Mouse (Mus musculus) midbrain, embryonic 15.5 days (tissue): ENCODE results near the gene Gcsh. TPM values are rescaled to one million over a fixed set of nuclear protein-coding genes. Genes with fewer than 3 reads are reported as not detected.

Experiments
- ATAC-seq: fragments of 200-750 bp; cut with Nextera tagmentation; replicated peaks from 2 replicates; pipeline ENCODE4 v1.8.0; 2017; ENCODE audit warnings: moderate TSS enrichment
- H3K27ac ChIP-seq: fragments of 300-500 bp; sonication (generic); 2 replicates; pipeline ENCODE4 v1.5.1; 2015; ENCODE audit warnings: mild to moderate bottlenecking, inconsistent platforms
- H3K27me3 ChIP-seq: fragments of 300-500 bp; sonication (generic); replicated peaks from 2 replicates; pipeline ENCODE4 v1.6.1; 2015; ENCODE audit warnings: inconsistent platforms
- H3K36me3 ChIP-seq: fragments of 300-500 bp; sonication (generic); replicated peaks from 2 replicates; pipeline ENCODE4 v1.6.1; 2015; ENCODE audit warnings: inconsistent platforms
- H3K4me1 ChIP-seq: fragments of 300-500 bp; sonication (generic); 2 replicates; pipeline ENCODE4 v1.6.1; 2015; ENCODE audit warnings: inconsistent platforms
- H3K4me2 ChIP-seq: fragments of 300-500 bp; sonication (generic); 2 replicates; pipeline ENCODE4 v1.6.1; 2015; ENCODE audit warnings: inconsistent platforms, mild to moderate bottlenecking, moderate library complexity
- H3K4me3 ChIP-seq: fragments of 300-500 bp; sonication (generic); 2 replicates; pipeline ENCODE4 v1.5.1; 2015; ENCODE audit warnings: mild to moderate bottlenecking, inconsistent platforms
- H3K9ac ChIP-seq: fragments of 300-500 bp; sonication (generic); 2 replicates; pipeline ENCODE4 v1.6.1; 2015; ENCODE audit warnings: mild to moderate bottlenecking, inconsistent platforms
- H3K9me3 ChIP-seq: fragments of 300-500 bp; sonication (generic); 2 replicates; pipeline ENCODE4 v1.6.1; 2016; ENCODE audit warnings: inconsistent platforms
- WGBS: fragments of 180-500 bp; shearing (Covaris S2); methylation state at CpG from one replicate; pipeline ENCODE4 v1.1.7; 2015; ENCODE audit warnings: mixed read lengths; 5-methylcytosine and 5-hydroxymethylcytosine counted together
- polyA plus RNA-seq: library from polyadenylated mRNA; unstranded; fragments of >200 nt; fragmentation: Nextera tagmentation; extraction: Ambion mirVana; gene quantifications from 2 replicates; pipeline ENCODE4 v1.2.1, GENCODE M21; 2015

Gene Gcsh
- polyA plus RNA-seq, result 66.3 and 76.9 TPM in 2 replicates

- 1% methylated on average over 56 of the region's 56 CpGs for WGBS
- no peaks in the 10 kb centered on the region for H3K36me3 ChIP-seq
- no peaks in the 10 kb centered on the region for H3K9me3 ChIP-seq
- H3K9ac ChIP-seq, result peak within 1 kb of the TSS; percentile 56
- H3K4me3 ChIP-seq, result peak within 1 kb of the TSS; percentile 75
- ATAC-seq, result peak; percentile 100
- peak within 1 kb of the TSS; percentile 90 for H3K4me2 ChIP-seq
- no peaks in the 10 kb centered on the region for H3K27me3 ChIP-seq
- 0 out of 2 replicates have a peak within 1 kb of the TSS, but pooled peaks have one; percentile 60 for H3K27ac ChIP-seq
- H3K4me1 ChIP-seq, result peaks cover 18% of the 10 kb centered on the region
These were observed at the start of gene Gcsh for GRCm38 (mm10) chr8:116993095-116993867. Gcsh (minus strand) TSS chr8:116993537.

GRCm38 (mm10) chr8:117039843-117040242, 46.5 kb upstream of the Gcsh start:
- no peaks in the 10 kb centered on the region for H3K27me3 ChIP-seq
- H3K27ac ChIP-seq, result peak overlapping the region; percentile 34
- no peak overlapping the region for H3K4me2 ChIP-seq
- peak; percentile 71 for ATAC-seq
- 24% methylated on average over 7 of the region's 7 CpGs for WGBS
- H3K9ac ChIP-seq, result no peak overlapping the region
- H3K4me1 ChIP-seq, result peaks cover 16% of the 10 kb centered on the region
- no peaks in the 10 kb centered on the region for H3K9me3 ChIP-seq
- H3K36me3 ChIP-seq, result no peaks in the 10 kb centered on the region
- no peak overlapping the region for H3K4me3 ChIP-seq

- no peak for ATAC-seq
- H3K27me3 ChIP-seq, result no peaks in the 10 kb centered on the region
- H3K4me1 ChIP-seq, result peaks cover 16% of the 10 kb centered on the region
- no peak overlapping the region for H3K9ac ChIP-seq
- H3K4me2 ChIP-seq, result no peak overlapping the region
- H3K4me3 ChIP-seq, result no peak overlapping the region
- 85% methylated on average over 7 of the region's 7 CpGs for WGBS
- no peaks in the 10 kb centered on the region for H3K36me3 ChIP-seq
- H3K9me3 ChIP-seq, result no peaks in the 10 kb centered on the region
- no peak overlapping the region for H3K27ac ChIP-seq
These were observed 44.1 kb upstream of the Gcsh start for GRCm38 (mm10) chr8:117037374-117037935.

GRCm38 (mm10) chr8:117033393-117033792, 40.1 kb upstream of the Gcsh start:
- Histone ChIP-seq H3K4me1 (no peaks in the 10 kb centered on the region), H3K27ac (no peak overlapping the region), H3K36me3 (no peaks in the 10 kb centered on the region), H3K4me3 (no peak overlapping the region), H3K9ac (no peak overlapping the region), H3K9me3 (no peaks in the 10 kb centered on the region), H3K27me3 (no peaks in the 10 kb centered on the region), H3K4me2 (no peak overlapping the region)
- 85% methylated on average over 3 of the region's 3 CpGs for WGBS
- no peak for ATAC-seq

GRCm38 (mm10) chr8:117032609-117033008, 39.3 kb upstream of the Gcsh start:
- no peak for ATAC-seq
- no peaks in the 10 kb centered on the region for H3K27me3 ChIP-seq
- WGBS, result 82% methylated on average over 8 of the region's 8 CpGs
- no peaks in the 10 kb centered on the region for H3K36me3 ChIP-seq
- no peak overlapping the region for H3K27ac ChIP-seq
- no peak overlapping the region for H3K9ac ChIP-seq
- no peaks in the 10 kb centered on the region for H3K4me1 ChIP-seq
- no peaks in the 10 kb centered on the region for H3K9me3 ChIP-seq
- H3K4me3 ChIP-seq, result no peak overlapping the region
- H3K4me2 ChIP-seq, result no peak overlapping the region

GRCm38 (mm10) chr8:117031476-117031875, 38.1 kb upstream of the Gcsh start:
- Histone ChIP-seq H3K4me1 (no peaks in the 10 kb centered on the region), H3K36me3 (no peaks in the 10 kb centered on the region), H3K27ac (no peak overlapping the region), H3K27me3 (no peaks in the 10 kb centered on the region), H3K9me3 (no peaks in the 10 kb centered on the region), H3K9ac (no peak overlapping the region), H3K4me2 (no peak overlapping the region), H3K4me3 (no peak overlapping the region)
- 70% methylated on average over 6 of the region's 6 CpGs for WGBS
- no peak for ATAC-seq

GRCm38 (mm10) chr8:117028686-117029085, 35.3 kb upstream of the Gcsh start:
- no peak overlapping the region for H3K9ac ChIP-seq
- no peaks in the 10 kb centered on the region for H3K27me3 ChIP-seq
- no peak overlapping the region for H3K27ac ChIP-seq
- no peaks in the 10 kb centered on the region for H3K4me1 ChIP-seq
- H3K4me3 ChIP-seq, result no peak overlapping the region
- no peaks in the 10 kb centered on the region for H3K9me3 ChIP-seq
- H3K36me3 ChIP-seq, result no peaks in the 10 kb centered on the region
- 89% methylated on average over 10 of the region's 10 CpGs for WGBS
- H3K4me2 ChIP-seq, result no peak overlapping the region
- no peak for ATAC-seq

- Histone ChIP-seq H3K27me3 (no peaks in the 10 kb centered on the region), H3K9ac (no peak overlapping the region), H3K9me3 (no peaks in the 10 kb centered on the region), H3K27ac (no peak overlapping the region), H3K4me3 (no peak overlapping the region), H3K36me3 (no peaks in the 10 kb centered on the region), H3K4me2 (no peak overlapping the region), H3K4me1 (no peaks in the 10 kb centered on the region)
- no peak for ATAC-seq
- WGBS, result 85% methylated on average over 5 of the region's 5 CpGs
These were observed 34.3 kb upstream of the Gcsh start for GRCm38 (mm10) chr8:117027601-117028000.

GRCm38 (mm10) chr8:117022297-117022993, 29.1 kb upstream of the Gcsh start:
- Histone ChIP-seq H3K27ac (no peak overlapping the region), H3K4me2 (no peak overlapping the region), H3K36me3 (no peaks in the 10 kb centered on the region), H3K9ac (no peak overlapping the region), H3K4me3 (no peak overlapping the region), H3K9me3 (no peaks in the 10 kb centered on the region), H3K4me1 (no peaks in the 10 kb centered on the region), H3K27me3 (no peaks in the 10 kb centered on the region)
- no peak for ATAC-seq
- 88% methylated on average over 1 of the region's 1 CpGs for WGBS

- H3K27me3 ChIP-seq, result no peaks in the 10 kb centered on the region
- no peak overlapping the region for H3K27ac ChIP-seq
- no peak overlapping the region for H3K4me3 ChIP-seq
- no peak overlapping the region for H3K4me2 ChIP-seq
- no peak overlapping the region for H3K9ac ChIP-seq
- no peaks in the 10 kb centered on the region for H3K9me3 ChIP-seq
- no peaks in the 10 kb centered on the region for H3K36me3 ChIP-seq
- WGBS, result 86% methylated on average over 18 of the region's 18 CpGs
- H3K4me1 ChIP-seq, result no peaks in the 10 kb centered on the region
- no peak for ATAC-seq
These were observed 26.3 kb upstream of the Gcsh start for GRCm38 (mm10) chr8:117019323-117020275.

GRCm38 (mm10) chr8:117017896-117018295, 24.6 kb upstream of the Gcsh start:
- Histone ChIP-seq H3K27ac (no peak overlapping the region), H3K27me3 (no peaks in the 10 kb centered on the region), H3K9ac (no peak overlapping the region), H3K9me3 (no peaks in the 10 kb centered on the region), H3K36me3 (no peaks in the 10 kb centered on the region), H3K4me3 (no peak overlapping the region), H3K4me1 (no peaks in the 10 kb centered on the region), H3K4me2 (no peak overlapping the region)
- 94% methylated on average over 4 of the region's 4 CpGs for WGBS
- ATAC-seq, result no peak

- WGBS, result 34% methylated on average over 8 of the region's 8 CpGs
- no peak for ATAC-seq
These were observed 23.7 kb upstream of the Gcsh start for GRCm38 (mm10) chr8:117017006-117017405.

More at GRCm38 (mm10) chr8:117017006-117017405, 23.7 kb upstream of the Gcsh start:
- Histone ChIP-seq H3K9ac (no peak overlapping the region), H3K9me3 (no peaks in the 10 kb centered on the region), H3K27ac (no peak overlapping the region), H3K36me3 (no peaks in the 10 kb centered on the region), H3K4me3 (no peak overlapping the region), H3K4me2 (no peak overlapping the region), H3K4me1 (no peaks in the 10 kb centered on the region), H3K27me3 (no peaks in the 10 kb centered on the region)
